Mouse (Mus musculus): ENCODE results near the gene Tmem240. TPM values are rescaled to one million over a fixed set of nuclear protein-coding genes. Genes with fewer than 3 reads are reported as not detected.
"Not testable (repeated sequence)": the region's sequence is repeated elsewhere in the genome, so short reads cannot be mapped to it uniquely, and the experiment has no call there.

Tmem240 gene
- total RNA-seq, 2 experiments from 2014 or later, result 0.19 TPM; not detected in 1

DNA sequence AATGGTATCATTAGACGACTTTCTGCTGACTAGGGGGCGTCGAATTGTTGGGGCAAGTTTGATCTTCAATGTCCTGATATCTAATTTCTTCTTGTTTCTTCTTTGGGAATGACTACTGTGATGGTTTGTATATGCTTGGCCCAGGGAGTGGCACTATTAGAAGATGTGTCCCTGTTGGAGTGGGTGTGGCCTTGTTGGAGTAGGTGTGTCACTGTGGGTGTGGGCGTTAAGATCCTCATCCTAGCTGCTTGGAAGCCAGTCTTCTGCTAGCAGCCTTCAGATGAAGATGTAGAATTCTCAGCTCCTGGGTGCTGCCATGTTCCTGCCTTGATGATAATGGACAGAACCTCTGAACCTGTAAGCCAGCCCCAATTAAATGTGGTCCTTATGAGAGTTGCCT is 54.2 kb downstream of the Tmem240 start:
- ATAC-seq (replicated peaks; ENCODE audit: low FRiP score, poor library complexity, severe bottlenecking), result not testable (repeated sequence)

GRCm38 (mm10) chr4:155790021-155790489 is 55.5 kb downstream of the Tmem240 start, which contains the start of gene Ankrd65:
TSS of gene Ankrd65 (plus strand) at chr4:155790439.
- ATAC-seq (replicated peaks; ENCODE audit: low FRiP score, poor library complexity, severe bottlenecking), result no peak

Other genes with a start within 250 kb of the Tmem240 start
- 42.4 and 62.8 TPM in 2 replicates for gene Gnb1, start 243.4 kb upstream of the Tmem240 start, total RNA-seq (2015; ENCODE audit: low replicate concordance)
- 18.8 and 34.2 TPM in 2 replicates for gene Gnb1, start 243.4 kb upstream of the Tmem240 start, total RNA-seq (2017; ENCODE audit: low replicate concordance)
- 42.3 and 46.2 TPM in 2 replicates for gene Nadk, start 172.4 kb upstream of the Tmem240 start, total RNA-seq (2015; ENCODE audit: low replicate concordance)
- gene Nadk, start 172.4 kb upstream of the Tmem240 start, total RNA-seq (2017; ENCODE audit: low replicate concordance), result 27.5 and 27.6 TPM in 2 replicates
- gene Slc35e2, start 133.4 kb upstream of the Tmem240 start, total RNA-seq (2015; ENCODE audit: low replicate concordance), result 10.4 and 13.8 TPM in 2 replicates
- 7.6 and 13.2 TPM in 2 replicates for gene Slc35e2, start 133.4 kb upstream of the Tmem240 start, total RNA-seq (2017; ENCODE audit: low replicate concordance)
- 23.0 and 24.8 TPM in 2 replicates for gene Cdk11b, start 109.9 kb upstream of the Tmem240 start, total RNA-seq (2015; ENCODE audit: low replicate concordance)
- gene Cdk11b, start 109.9 kb upstream of the Tmem240 start, total RNA-seq (2017; ENCODE audit: low replicate concordance), result 20.7 and 51.7 TPM in 2 replicates
- not detected in 2 replicates for gene Gm10563, start 89.4 kb upstream of the Tmem240 start, total RNA-seq (2015; ENCODE audit: low replicate concordance)
- not detected in 2 replicates for gene Gm10563, start 89.4 kb upstream of the Tmem240 start, total RNA-seq (2017; ENCODE audit: low replicate concordance)
- gene Mmp23, start 81.4 kb upstream of the Tmem240 start, total RNA-seq (2015; ENCODE audit: low replicate concordance), result 1.9 TPM in 1 of 2 replicates, not detected in the other
- not detected in 2 replicates for gene Mmp23, start 81.4 kb upstream of the Tmem240 start, total RNA-seq (2017; ENCODE audit: low replicate concordance)
- gene Mib2, start 65.6 kb upstream of the Tmem240 start, total RNA-seq (2015; ENCODE audit: low replicate concordance), result 0.77 and 0.84 TPM in 2 replicates
- 2.1 and 3.2 TPM in 2 replicates for gene Mib2, start 65.6 kb upstream of the Tmem240 start, total RNA-seq (2017; ENCODE audit: low replicate concordance)
- gene Fndc10, start 40.5 kb upstream of the Tmem240 start, total RNA-seq (2015; ENCODE audit: low replicate concordance), result not detected in 2 replicates
- 0.09 TPM in 1 of 2 replicates, not detected in the other for gene Fndc10, start 40.5 kb upstream of the Tmem240 start, total RNA-seq (2017; ENCODE audit: low replicate concordance)
- gene Ssu72, start 30.0 kb upstream of the Tmem240 start, total RNA-seq (2015; ENCODE audit: low replicate concordance), result 35.9 and 37.1 TPM in 2 replicates
- 28.3 and 43.4 TPM in 2 replicates for gene Ssu72, start 30.0 kb upstream of the Tmem240 start, total RNA-seq (2017; ENCODE audit: low replicate concordance)
- 4.6 and 14.0 TPM in 2 replicates for gene Atad3a, start 26.3 kb downstream of the Tmem240 start, total RNA-seq (2015; ENCODE audit: low replicate concordance)
- 11.9 and 17.4 TPM in 2 replicates for gene Atad3a, start 26.3 kb downstream of the Tmem240 start, total RNA-seq (2017; ENCODE audit: low replicate concordance)
- gene Vwa1, start 39.9 kb downstream of the Tmem240 start, total RNA-seq (2015; ENCODE audit: low replicate concordance), result not detected in 2 replicates
- gene Vwa1, start 39.9 kb downstream of the Tmem240 start, total RNA-seq (2017; ENCODE audit: low replicate concordance), result not detected in 2 replicates
- 1.3 TPM in 1 of 2 replicates, not detected in the other for gene Tmem88b, start 51.1 kb downstream of the Tmem240 start, total RNA-seq (2015; ENCODE audit: low replicate concordance)
- gene Tmem88b, start 51.1 kb downstream of the Tmem240 start, total RNA-seq (2017; ENCODE audit: low replicate concordance), result 0.42 and 1.3 TPM in 2 replicates
- 2.5 TPM in 1 of 2 replicates, not detected in the other for gene Ankrd65, start 55.6 kb downstream of the Tmem240 start, total RNA-seq (2015; ENCODE audit: low replicate concordance)
- 1.7 and 4.3 TPM in 2 replicates for gene Ankrd65, start 55.6 kb downstream of the Tmem240 start, total RNA-seq (2017; ENCODE audit: low replicate concordance)
- 33.0 and 33.8 TPM in 2 replicates for gene Mrpl20, start 68.1 kb downstream of the Tmem240 start, total RNA-seq (2015; ENCODE audit: low replicate concordance)
- 18.9 and 45.0 TPM in 2 replicates for gene Mrpl20, start 68.1 kb downstream of the Tmem240 start, total RNA-seq (2017; ENCODE audit: low replicate concordance)
- gene Ccnl2, start 77.7 kb downstream of the Tmem240 start, total RNA-seq (2015; ENCODE audit: low replicate concordance), result 117 and 136 TPM in 2 replicates
- gene Ccnl2, start 77.7 kb downstream of the Tmem240 start, total RNA-seq (2017; ENCODE audit: low replicate concordance), result 187 and 202 TPM in 2 replicates
- 25.0 and 35.9 TPM in 2 replicates for gene Aurkaip1, start 96.5 kb downstream of the Tmem240 start, total RNA-seq (2015; ENCODE audit: low replicate concordance)
- 48.7 and 56.0 TPM in 2 replicates for gene Aurkaip1, start 96.5 kb downstream of the Tmem240 start, total RNA-seq (2017; ENCODE audit: low replicate concordance)
- gene Mxra8, start 104.9 kb downstream of the Tmem240 start, total RNA-seq (2015; ENCODE audit: low replicate concordance), result 2.1 TPM in 1 of 2 replicates, not detected in the other
- gene Mxra8, start 104.9 kb downstream of the Tmem240 start, total RNA-seq (2017; ENCODE audit: low replicate concordance), result not detected in 2 replicates
- gene Dvl1, start 112.6 kb downstream of the Tmem240 start, total RNA-seq (2015; ENCODE audit: low replicate concordance), result 3.7 and 6.7 TPM in 2 replicates
- gene Dvl1, start 112.6 kb downstream of the Tmem240 start, total RNA-seq (2017; ENCODE audit: low replicate concordance), result 4.8 and 6.3 TPM in 2 replicates
- gene Tas1r3, start 128.6 kb downstream of the Tmem240 start, total RNA-seq (2015; ENCODE audit: low replicate concordance), result not detected in 2 replicates
- gene Tas1r3, start 128.6 kb downstream of the Tmem240 start, total RNA-seq (2017; ENCODE audit: low replicate concordance), result 0.14 and 0.85 TPM in 2 replicates
- gene Cptp, start 134.6 kb downstream of the Tmem240 start, total RNA-seq (2015; ENCODE audit: low replicate concordance), result 1.5 and 1.7 TPM in 2 replicates
- 2.5 and 6.4 TPM in 2 replicates for gene Cptp, start 134.6 kb downstream of the Tmem240 start, total RNA-seq (2017; ENCODE audit: low replicate concordance)
- 5.6 and 10.0 TPM in 2 replicates for gene Ints11, start 134.7 kb downstream of the Tmem240 start, total RNA-seq (2015; ENCODE audit: low replicate concordance)
- gene Ints11, start 134.7 kb downstream of the Tmem240 start, total RNA-seq (2017; ENCODE audit: low replicate concordance), result 7.8 and 8.5 TPM in 2 replicates
- gene Pusl1, start 157.0 kb downstream of the Tmem240 start, total RNA-seq (2015; ENCODE audit: low replicate concordance), result 2.3 and 5.9 TPM in 2 replicates
- gene Pusl1, start 157.0 kb downstream of the Tmem240 start, total RNA-seq (2017; ENCODE audit: low replicate concordance), result 2.2 and 5.3 TPM in 2 replicates
- 5.6 and 10.0 TPM in 2 replicates for gene Acap3, start 157.0 kb downstream of the Tmem240 start, total RNA-seq (2015; ENCODE audit: low replicate concordance)
- gene Acap3, start 157.0 kb downstream of the Tmem240 start, total RNA-seq (2017; ENCODE audit: low replicate concordance), result 4.3 and 23.7 TPM in 2 replicates
- gene Ube2j2, start 209.0 kb downstream of the Tmem240 start, total RNA-seq (2015; ENCODE audit: low replicate concordance), result 9.4 and 19.4 TPM in 2 replicates
- gene Ube2j2, start 209.0 kb downstream of the Tmem240 start, total RNA-seq (2017; ENCODE audit: low replicate concordance), result 25.6 and 41.3 TPM in 2 replicates
- gene C1qtnf12, start 227.5 kb downstream of the Tmem240 start, total RNA-seq (2015; ENCODE audit: low replicate concordance), result 99.9 and 100 TPM in 2 replicates
- 21.5 and 35.8 TPM in 2 replicates for gene C1qtnf12, start 227.5 kb downstream of the Tmem240 start, total RNA-seq (2017; ENCODE audit: low replicate concordance)